Mouse (Mus musculus) cerebellum, adult 2 months (tissue): ENCODE measurements around the gene Nme9. TPM values are rescaled to one million over a fixed set of nuclear protein-coding genes. Genes with fewer than 3 reads are reported as not detected.
A peak's percentile ranks its signal among the peaks of the same experiment; 100 is the strongest.

Experiments
- DNase-seq, 2 experiments: peaks; one replicate each; pipeline ENCODE4 v3.0.0; 2021
- H3K27ac ChIP-seq: fragments of 200-500 bp; 2 replicates; pipeline ENCODE4 v1.5.1; 2012; ENCODE audit warnings: low read length, control low read depth, inconsistent platforms; ENCODE audit not compliant: insufficient read depth
- H3K27me3 ChIP-seq: fragments of 200-500 bp; 2 replicates; pipeline ENCODE4 v1.6.1; 2012; ENCODE audit warnings: inconsistent platforms, mild to moderate bottlenecking, low read length, moderate library complexity; ENCODE audit not compliant: control insufficient read depth, insufficient read depth
- H3K4me1 ChIP-seq: fragments of 200-500 bp; 2 replicates; pipeline ENCODE4 v1.6.1; 2011; ENCODE audit warnings: low read length; ENCODE audit not compliant: control insufficient read depth, insufficient read depth
- H3K4me3 ChIP-seq: fragments of 200-500 bp; replicated peaks from 2 replicates; pipeline ENCODE3; 2011; ENCODE audit warnings: mild to moderate bottlenecking, low read depth, low read length, control low read depth; ENCODE audit not compliant: insufficient read depth
- CTCF ChIP-seq: fragments of 200-500 bp; IDR thresholded peaks from 2 replicates; pipeline ENCODE4 v1.5.1; 2011; ENCODE audit warnings: low read depth, mild to moderate bottlenecking, control low read depth, low read length, moderate library complexity, borderline replicate concordance; ENCODE audit not compliant: insufficient read depth
- POLR2A ChIP-seq: fragments of 200-500 bp; IDR thresholded peaks from 2 replicates; pipeline ENCODE4 v1.6.1; 2011; ENCODE audit warnings: low read length, control low read depth, borderline replicate concordance; ENCODE audit not compliant: insufficient read depth
- WGBS: fragments of 180-500 bp; shearing (Covaris S2); methylation state at CpG from one replicate; pipeline ENCODE4 v1.1.7; 2018; 5-methylcytosine and 5-hydroxymethylcytosine counted together
- polyA plus RNA-seq: library from polyadenylated mRNA; depleted of rRNA; stranded (reverse); fragments of >200 nt; gene quantifications from 2 replicates; pipeline ENCODE4 v1.2.3, GENCODE M21; 2012

The Nme9 gene
- polyA plus RNA-seq, 1 experiment: 0.15 TPM

GRCm38 (mm10) chr9:99421914-99422313 lies 29.4 kb upstream of the Nme9 start:
- 87% methylated on average over 3 of the region's 3 CpGs for WGBS
- Histone ChIP-seq H3K27ac (no peak overlapping the region), H3K4me1 (peaks cover 11% of the 10 kb centered on the region; the same call in 1 of the 2 replicates)

GRCm38 (mm10) chr9:99423692-99424573 lies 27.3 kb upstream of the Nme9 start:
- H3K4me1 ChIP-seq: peaks cover 3% of the 10 kb centered on the region; the same call in 1 of the 2 replicates
- WGBS: 86% methylated on average over 9 of the region's 9 CpGs

More at GRCm38 (mm10) chr9:99421914-99422313, 29.4 kb upstream of the Nme9 start:
- TF ChIP-seq POLR2A: no peak
- TF ChIP-seq CTCF: no peak
- no peak for DNase-seq
- H3K27me3 ChIP-seq: no peaks in the 10 kb centered on the region
- H3K4me3 ChIP-seq: no peak overlapping the region

GRCm38 (mm10) chr9:99424574-99424863 lies 26.8 kb upstream of the Nme9 start:
- 84% methylated on average over 4 of the region's 4 CpGs for WGBS
- DNase-seq: no peak
- no peak overlapping the region for H3K4me3 ChIP-seq
- no peak for TF ChIP-seq POLR2A
- no peak for TF ChIP-seq CTCF
- H3K4me1 ChIP-seq: peaks cover 3% of the 10 kb centered on the region; the same call in 1 of the 2 replicates
- H3K27ac ChIP-seq: no peak overlapping the region
- H3K27me3 ChIP-seq: no peaks in the 10 kb centered on the region

More at GRCm38 (mm10) chr9:99423692-99424573, 27.3 kb upstream of the Nme9 start:
- no peak for DNase-seq
- TF ChIP-seq CTCF (no peak), POLR2A (no peak)
- Histone ChIP-seq H3K4me3 (no peak overlapping the region), H3K27me3 (no peaks in the 10 kb centered on the region), H3K27ac (no peak overlapping the region; the same call in 1 of the 2 replicates)

- no peak overlapping the region for H3K4me3 ChIP-seq
- TF ChIP-seq POLR2A: no peak
- no peak for TF ChIP-seq CTCF
- no peak overlapping the region for H3K27ac ChIP-seq
- DNase-seq: no peak
- WGBS: 66% methylated on average over 9 of the region's 9 CpGs
- H3K4me1 ChIP-seq: peaks cover 3% of the 10 kb centered on the region; the same call in 1 of the 2 replicates
- H3K27me3 ChIP-seq: no peaks in the 10 kb centered on the region
Measured at GRCm38 (mm10) chr9:99425262-99425661, 26.0 kb upstream of the Nme9 start.

GRCm38 (mm10) chr9:99428601-99429331 lies 22.5 kb upstream of the Nme9 start:
- H3K4me1 ChIP-seq: peaks cover 19% of the 10 kb centered on the region
- H3K27ac ChIP-seq: no peak overlapping the region
- no peak for DNase-seq
- TF ChIP-seq POLR2A (no peak), CTCF (no peak)
- 82% methylated on average over 11 of the region's 11 CpGs for WGBS
- H3K4me3 ChIP-seq: no peak overlapping the region
- no peaks in the 10 kb centered on the region for H3K27me3 ChIP-seq

GRCm38 (mm10) chr9:99429845-99430244 lies 21.4 kb upstream of the Nme9 start:
- H3K27me3 ChIP-seq: no peaks in the 10 kb centered on the region
- no peak overlapping the region for H3K4me3 ChIP-seq
- DNase-seq: no peak
- no peak overlapping the region for H3K27ac ChIP-seq
- TF ChIP-seq POLR2A: no peak
- no peak for TF ChIP-seq CTCF
- WGBS: 85% methylated on average over 3 of the region's 3 CpGs
- H3K4me1 ChIP-seq: peaks cover 19% of the 10 kb centered on the region

GRCm38 (mm10) chr9:99430806-99431205 lies 20.5 kb upstream of the Nme9 start:
- H3K27ac ChIP-seq: no peak overlapping the region
- 74% methylated on average over 6 of the region's 6 CpGs for WGBS

GRCm38 (mm10) chr9:99431346-99431745 lies 19.9 kb upstream of the Nme9 start:
- H3K27ac ChIP-seq: no peak overlapping the region

More at GRCm38 (mm10) chr9:99430806-99431205, 20.5 kb upstream of the Nme9 start:
- TF ChIP-seq CTCF (no peak), POLR2A (no peak)
- Histone ChIP-seq H3K4me3 (no peak overlapping the region), H3K4me1 (peaks cover 23% of the 10 kb centered on the region), H3K27me3 (no peaks in the 10 kb centered on the region)
- no peak for DNase-seq

More at GRCm38 (mm10) chr9:99431346-99431745, 19.9 kb upstream of the Nme9 start:
- no peak for TF ChIP-seq CTCF
- TF ChIP-seq POLR2A: no peak
- peak in 1 of 2 experiments; percentile 16 for DNase-seq
- no peak overlapping the region for H3K4me3 ChIP-seq
- peaks cover 23% of the 10 kb centered on the region for H3K4me1 ChIP-seq
- 43% methylated on average over 8 of the region's 8 CpGs for WGBS
- no peaks in the 10 kb centered on the region for H3K27me3 ChIP-seq
